8 mouse cellular contexts compared by ENCODE assay signal in genomic region chr10:67646659-67647559, GRCm38 (mm10).
DNase-seq lines count a peak whose midpoint lies in the region; ATAC-seq and TF ChIP-seq lines count a peak whose summit lies in the region.

No protein-coding gene starts in this region.

- peak overlapping the region; percentile 54 for H3K4me3 ChIP-seq in spleen, adult 2 months (ENCODE audit: extremely low read depth, insufficient read depth, insufficient read length)
- peak overlapping the region; percentile 19; the same call in 1 of the 2 replicates for H3K4me3 ChIP-seq in embryonic facial prominence, embryonic 12.5 days
- peak overlapping the region; percentile 24 for H3K4me3 ChIP-seq in midbrain, embryonic 15.5 days

- H3K27ac ChIP-seq in spleen, adult 2 months (ENCODE audit: insufficient read depth, low read length): peak overlapping the region; percentile 52
- no peak overlapping the region for H3K27ac ChIP-seq in embryonic facial prominence, embryonic 12.5 days
- no peak overlapping the region for H3K27ac ChIP-seq in midbrain, embryonic 15.5 days

- TF ChIP-seq CTCF in spleen, adult 2 months (IDR thresholded peaks at IDR 0.05; ENCODE audit: extremely low read depth, insufficient read depth, insufficient read length, insufficient replicate concordance): no peak

- WGBS in spleen, adult 2 months: 23% methylated on average over 14 of the region's 14 CpGs
- 8% methylated on average over 14 of the region's 14 CpGs for WGBS in embryonic facial prominence, embryonic 12.5 days
- 9% methylated on average over 14 of the region's 14 CpGs for WGBS in midbrain, embryonic 15.5 days

- H3K4me1 ChIP-seq in spleen, adult 2 months (ENCODE audit: control insufficient read depth, insufficient read depth, insufficient read length): peaks cover 18% of the 10 kb centered on the region
- peaks cover 17% of the 10 kb centered on the region; the same call in 1 of the 2 replicates for H3K4me1 ChIP-seq in embryonic facial prominence, embryonic 12.5 days
- H3K4me1 ChIP-seq in midbrain, embryonic 15.5 days: peaks cover 12% of the 10 kb centered on the region; the same call in 1 of the 2 replicates

- peak overlapping the region; percentile 45 for H3K4me2 ChIP-seq in embryonic facial prominence, embryonic 12.5 days (replicated peaks)
- peak overlapping the region; percentile 43 for H3K4me2 ChIP-seq in midbrain, embryonic 15.5 days

- no peaks in the 10 kb centered on the region for H3K36me3 ChIP-seq in spleen, adult 2 months (ENCODE audit: control insufficient read depth, insufficient read depth, low read length)
- H3K36me3 ChIP-seq in embryonic facial prominence, embryonic 12.5 days: no peaks in the 10 kb centered on the region
- H3K36me3 ChIP-seq in midbrain, embryonic 15.5 days (replicated peaks): no peaks in the 10 kb centered on the region

- no peaks in the 10 kb centered on the region for H3K27me3 ChIP-seq in spleen, adult 2 months (ENCODE audit: control insufficient read depth, insufficient read depth, low read length)
- no peaks in the 10 kb centered on the region for H3K27me3 ChIP-seq in embryonic facial prominence, embryonic 12.5 days
- no peaks in the 10 kb centered on the region for H3K27me3 ChIP-seq in midbrain, embryonic 15.5 days (replicated peaks)

- H3K9ac ChIP-seq in embryonic facial prominence, embryonic 12.5 days: no peak overlapping the region
- H3K9ac ChIP-seq in midbrain, embryonic 15.5 days: no peak overlapping the region

- ATAC-seq in embryonic facial prominence, embryonic 12.5 days (ENCODE audit: insufficient number of reproducible peaks, insufficient read depth, low FRiP score, low TSS enrichment): no peak
- ATAC-seq in inflammation-experienced regulatory T-cells, adult 6 months: peak; percentile 54
- ATAC-seq in midbrain, embryonic 15.5 days (replicated peaks): peak; percentile 73

- no peak for TF ChIP-seq POLR2A in spleen, adult 2 months (IDR thresholded peaks at IDR 0.05; ENCODE audit: low read depth, low read length)

- peak; percentile 42 to 46 for DNase-seq in spleen, adult 2 months (ENCODE audit: low read depth in 1 of 2, low spot score in 2 of 2)
- no peak for DNase-seq in spleen, postnatal 4 days (ENCODE audit: low spot score in 2 of 2)
- peak; percentile 39 for DNase-seq in thymus, postnatal 4 days
- no peak for DNase-seq in cerebellum, adult 11-12 months
- DNase-seq in left cerebral cortex, adult 11 months (ENCODE audit: low spot score): no peak

- H3K9me3 ChIP-seq in embryonic facial prominence, embryonic 12.5 days: no peaks in the 10 kb centered on the region
- no peaks in the 10 kb centered on the region for H3K9me3 ChIP-seq in midbrain, embryonic 15.5 days

Comparison
In these comparisons a context has a peak if more than half of its experiments do, and no peak if none do; other contexts are left out.
1. DNase-seq: peak in spleen, adult 2 months (2 of 2) and thymus, postnatal 4 days (single experiment); none in spleen, postnatal 4 days (0 of 2), cerebellum, adult 11-12 months (single experiment) and left cerebral cortex, adult 11 months (single experiment).
2. Peak in every context shown above with its lines, with median percentiles within 50 percentile points of each other: H3K4me3 ChIP-seq.